Mouse (Mus musculus): ENCODE measurements around the gene Lipo2.
"Not testable (repeated sequence)": the region's sequence is repeated elsewhere in the genome, so short reads cannot be mapped to it uniquely, and the experiment has no call there.

Lipo2 gene

GRCm38 (mm10) chr19:33751259-33751658 lies at the start of gene Lipo2:
TSS of gene Lipo2 (minus strand) at chr19:33751359.
- DNase-seq (ENCODE audit: low spot score in 2 of 2): not testable (repeated sequence)

GRCm38 (mm10) chr19:33787359-33787758 lies 36.2 kb upstream of the Lipo2 start, which contains the start of gene Lipo1:
TSS of gene Lipo1 (minus strand) at chr19:33787459.
- not testable (repeated sequence) for DNase-seq (ENCODE audit: low spot score in 2 of 2)

DNA sequence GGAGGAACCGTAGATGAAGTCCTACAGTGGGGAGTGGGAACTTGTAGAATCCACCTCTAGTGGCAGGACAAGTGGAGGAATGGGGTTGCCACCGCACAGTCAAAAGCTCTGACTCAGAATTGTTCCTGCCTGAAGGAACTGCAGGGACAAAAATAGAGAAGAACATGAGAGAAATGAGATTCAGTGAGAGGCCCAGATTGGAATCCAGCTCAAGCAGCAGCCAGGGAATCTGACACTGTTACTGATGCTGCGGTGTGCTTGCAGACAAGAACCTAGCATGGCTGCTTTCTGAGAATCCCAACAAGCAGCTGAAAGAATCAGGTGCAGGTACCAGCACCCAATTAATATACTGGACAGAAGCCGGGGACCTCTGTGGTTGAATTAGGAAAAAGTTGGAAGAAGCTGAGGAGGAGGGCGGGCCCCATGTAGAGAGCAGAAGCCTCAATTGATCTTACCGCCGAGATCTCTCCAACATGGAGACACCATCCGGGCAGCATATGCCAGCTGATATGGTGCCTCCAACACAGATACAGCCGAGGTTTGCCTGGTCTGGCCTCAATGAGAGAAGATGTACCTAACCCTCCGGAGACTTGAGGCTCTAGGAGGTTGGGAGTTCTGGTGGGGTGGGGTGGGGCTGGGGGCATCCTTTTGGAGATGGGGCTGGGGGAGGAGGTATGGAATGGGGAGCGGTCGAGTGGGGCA lies 35.6 kb upstream of the Lipo2 start:
- DNase-seq (ENCODE audit: low spot score in 2 of 2): no peak

- peak in 1 of 2 experiments; percentile 15 for DNase-seq (ENCODE audit: low spot score in 2 of 2)
Observed at GRCm38 (mm10) chr19:33761287-33762086, 10.3 kb upstream of the Lipo2 start, which contains the start of gene Lipo3. TSS of gene Lipo3 (minus strand) at chr19:33761951.
